Mouse (Mus musculus): ENCODE results near the gene Pard3. TPM values are rescaled to one million over a fixed set of nuclear protein-coding genes. Genes with fewer than 3 reads are reported as not detected.

The Pard3 gene
- total RNA-seq, 2 experiments from 2014 or later, result 14.4 to 21.6 TPM

DNA sequence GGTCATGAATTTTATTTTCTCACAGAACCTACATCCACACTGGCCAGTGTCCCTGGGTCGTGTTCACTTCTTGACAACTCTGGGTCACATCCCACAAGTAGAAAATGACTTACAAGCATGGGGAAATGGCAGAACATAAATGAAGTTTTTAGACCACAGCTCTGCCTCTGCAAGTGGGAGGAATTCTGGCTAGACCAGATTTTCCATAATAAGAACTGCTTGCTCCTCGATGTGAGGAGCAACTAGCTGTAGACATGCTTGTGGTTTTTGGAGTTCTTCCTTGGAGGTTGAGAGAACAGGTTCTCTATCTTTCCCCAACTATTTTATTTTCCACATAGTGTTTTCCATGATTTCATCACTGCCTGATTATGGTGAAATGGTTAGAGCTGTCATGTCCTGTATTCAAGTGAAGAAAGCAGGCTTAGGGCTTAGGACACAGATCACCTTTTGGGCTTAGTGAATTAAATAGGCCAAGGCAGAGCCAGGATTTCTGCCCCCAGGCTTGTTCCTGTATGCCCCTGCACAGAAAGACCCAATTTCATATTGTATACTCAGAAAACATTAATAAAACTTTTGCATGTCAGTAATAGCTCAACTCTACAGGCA, 284.3 kb downstream of the Pard3 start:
- DNase-seq (ENCODE audit: low spot score in 2 of 2), result peak in 1 of 2 experiments; percentile 61
- intact Hi-C loops (cut with DNase I), result loop anchor here (10.0 kb wide), 1 partner anchor 237 kb away; no protein-coding TSS in a partner anchor

- intact Hi-C loops (cut with DNase I), result no loop called here
- peak in 1 of 2 experiments; percentile 21 for DNase-seq (ENCODE audit: low spot score in 2 of 2)
These were observed 298.1 kb downstream of the Pard3 start for GRCm38 (mm10) chr8:127361796-127362195.

GRCm38 (mm10) chr8:127368347-127368746, 304.7 kb downstream of the Pard3 start:
- no peak for DNase-seq (ENCODE audit: low spot score in 2 of 2)
- intact Hi-C loops (cut with DNase I), result no loop called here

DNA sequence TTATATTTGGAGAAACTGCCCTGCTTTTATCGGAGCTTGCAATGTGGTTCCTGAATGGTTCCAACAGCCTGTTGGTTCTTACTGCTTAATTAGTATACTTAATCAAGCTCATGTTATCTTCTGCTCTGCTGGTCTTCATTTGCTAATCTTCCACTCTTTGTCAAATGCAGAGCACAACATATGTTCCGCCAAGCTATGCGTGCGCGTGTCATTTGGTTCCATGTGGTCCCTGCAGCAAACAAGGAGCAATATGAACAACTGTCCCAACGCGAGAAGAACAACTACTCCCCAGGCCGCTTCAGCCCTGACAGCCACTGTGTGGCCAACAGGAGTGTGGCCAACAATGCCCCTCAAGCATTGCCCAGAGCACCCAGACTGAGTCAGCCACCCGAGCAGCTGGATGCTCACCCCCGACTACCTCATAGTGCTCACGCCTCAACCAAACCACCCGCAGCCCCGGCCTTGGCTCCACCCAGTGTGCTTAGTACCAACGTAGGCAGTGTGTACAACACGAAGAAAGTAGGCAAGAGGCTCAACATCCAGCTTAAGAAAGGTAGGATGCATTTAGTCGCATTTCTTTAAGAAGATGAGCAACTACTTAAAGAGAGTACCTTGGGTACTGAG, 307.7 kb downstream of the Pard3 start:
- no peak for DNase-seq (ENCODE audit: low spot score in 2 of 2)
- intact Hi-C loops (cut with DNase I), result no loop called here

- DNase-seq (ENCODE audit: low spot score in 2 of 2), result no peak
- intact Hi-C loops (cut with DNase I), result no loop called here
These were observed 314.1 kb downstream of the Pard3 start for GRCm38 (mm10) chr8:127377775-127378174.

DNA sequence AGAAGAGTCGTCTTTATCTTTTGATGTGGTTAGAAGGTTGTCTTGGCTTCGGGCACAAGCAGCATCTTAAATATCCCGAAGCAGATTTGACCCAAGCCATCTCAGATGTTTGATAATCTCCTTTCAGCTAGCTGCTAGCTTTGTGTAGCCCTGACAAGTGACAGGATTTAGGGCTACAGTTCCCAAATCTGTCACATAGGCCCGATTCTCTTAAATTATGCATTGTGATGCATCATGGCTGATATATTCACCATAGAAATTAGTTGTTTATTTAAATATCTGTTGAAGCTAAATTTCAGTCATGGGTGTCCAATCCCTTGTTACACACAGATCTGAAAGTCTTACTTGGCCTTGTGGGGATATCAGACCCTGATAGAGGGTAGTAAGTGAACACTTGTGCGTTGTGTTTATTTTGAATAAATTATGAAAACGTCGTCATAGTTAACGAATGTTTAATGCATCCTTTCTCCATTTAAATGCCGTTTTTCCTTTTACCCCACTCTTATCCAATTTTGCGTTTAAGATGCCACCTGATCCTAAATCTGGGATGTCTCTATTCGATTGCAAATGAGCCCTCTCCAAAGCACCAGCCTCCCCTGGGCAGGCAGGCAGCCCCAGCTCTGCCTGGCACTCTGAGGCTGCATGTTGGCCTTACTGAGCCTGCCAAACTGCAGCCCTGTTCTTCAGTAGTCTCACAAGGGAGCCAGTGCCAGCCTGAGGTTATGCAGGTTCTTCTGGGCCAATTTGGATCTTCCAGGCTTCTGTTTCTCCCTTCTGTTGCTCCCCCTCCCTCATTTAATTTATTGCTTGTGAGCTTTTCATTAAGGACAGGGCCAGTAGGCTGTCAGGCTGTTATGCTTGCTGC, 315.5 kb downstream of the Pard3 start:
- intact Hi-C loops (cut with DNase I), result no loop called here
- peak; percentile 12 to 29 for DNase-seq (ENCODE audit: low spot score in 2 of 2)

DNA sequence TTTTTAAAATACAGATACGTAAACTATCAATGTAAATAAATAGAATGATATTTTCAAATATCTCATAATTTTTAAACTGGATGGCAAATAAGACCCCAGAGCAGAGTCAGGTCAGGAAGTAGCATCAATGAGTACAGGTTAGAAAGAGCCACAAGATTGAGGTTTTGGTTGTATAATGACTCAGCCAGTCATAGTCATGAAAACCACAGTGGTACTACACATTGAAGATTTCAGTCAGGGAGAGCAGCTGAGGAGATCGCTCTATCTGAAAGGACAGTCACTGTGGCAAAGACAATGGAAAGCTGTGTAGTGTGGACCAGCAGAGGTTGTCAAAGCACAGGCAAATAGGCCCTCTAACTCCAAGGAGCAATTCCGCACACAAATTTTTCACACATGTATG, 317.6 kb downstream of the Pard3 start:
- intact Hi-C loops (cut with DNase I), result no loop called here
- DNase-seq (ENCODE audit: low spot score in 2 of 2), result no peak

GRCm38 (mm10) chr8:127392700-127393099, 329.0 kb downstream of the Pard3 start:
- intact Hi-C loops (cut with DNase I), result no loop called here

GRCm38 (mm10) chr8:127395488-127395887, 331.8 kb downstream of the Pard3 start:
- DNase-seq (ENCODE audit: low spot score in 2 of 2), result no peak
- intact Hi-C loops (cut with DNase I), result no loop called here

More at GRCm38 (mm10) chr8:127392700-127393099, 329.0 kb downstream of the Pard3 start:
- DNase-seq (ENCODE audit: low spot score in 2 of 2), result no peak

GRCm38 (mm10) chr8:127405815-127406214, 342.1 kb downstream of the Pard3 start:
- intact Hi-C loops (cut with DNase I), result no loop called here
- DNase-seq (ENCODE audit: low spot score in 2 of 2), result no peak

GRCm38 (mm10) chr8:127410606-127411005, 346.9 kb downstream of the Pard3 start:
- intact Hi-C loops (cut with DNase I), result no loop called here
- no peak for DNase-seq (ENCODE audit: low spot score in 2 of 2)

GRCm38 (mm10) chr8:127411190-127411848, 347.6 kb downstream of the Pard3 start:
- DNase-seq (ENCODE audit: low spot score in 2 of 2), result no peak
- intact Hi-C loops (cut with DNase I), result no loop called here

DNA sequence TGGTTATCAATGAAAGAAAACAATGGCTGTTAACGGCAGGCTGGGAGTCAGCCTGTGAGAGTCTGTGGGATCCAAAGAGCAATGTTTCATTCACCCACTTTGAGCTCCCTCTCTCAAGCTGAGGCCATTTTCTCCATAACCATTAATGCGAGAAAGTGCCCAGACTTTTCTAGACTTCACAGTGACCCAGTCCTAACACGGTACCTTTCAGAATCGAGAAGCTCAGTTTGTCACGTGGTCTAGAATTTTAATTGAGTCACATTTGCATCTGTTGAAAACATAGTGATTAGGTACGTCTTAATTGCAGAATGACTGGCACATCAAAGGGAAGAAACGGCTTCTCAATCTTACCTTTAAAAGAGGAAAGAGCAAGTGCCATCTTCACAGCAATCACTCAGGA, 359.3 kb downstream of the Pard3 start:
- intact Hi-C loops (cut with DNase I), result no loop called here
- no peak for DNase-seq (ENCODE audit: low spot score in 2 of 2)

- no peak for DNase-seq (ENCODE audit: low spot score in 2 of 2)
- intact Hi-C loops (cut with DNase I), result no loop called here
These were observed 360.7 kb downstream of the Pard3 start for GRCm38 (mm10) chr8:127424211-127424916.

GRCm38 (mm10) chr8:127426857-127427256, 363.2 kb downstream of the Pard3 start:
- DNase-seq (ENCODE audit: low spot score in 2 of 2), result peak in 1 of 2 experiments; percentile 75
- intact Hi-C loops (cut with DNase I), result no loop called here

GRCm38 (mm10) chr8:127428004-127428403, 364.3 kb downstream of the Pard3 start:
- peak in 1 of 2 experiments; percentile 22 for DNase-seq (ENCODE audit: low spot score in 2 of 2)
- intact Hi-C loops (cut with DNase I), result no loop called here

GRCm38 (mm10) chr8:127431236-127431635, 367.5 kb downstream of the Pard3 start:
- intact Hi-C loops (cut with DNase I), result no loop called here
- DNase-seq (ENCODE audit: low spot score in 2 of 2), result no peak

DNA sequence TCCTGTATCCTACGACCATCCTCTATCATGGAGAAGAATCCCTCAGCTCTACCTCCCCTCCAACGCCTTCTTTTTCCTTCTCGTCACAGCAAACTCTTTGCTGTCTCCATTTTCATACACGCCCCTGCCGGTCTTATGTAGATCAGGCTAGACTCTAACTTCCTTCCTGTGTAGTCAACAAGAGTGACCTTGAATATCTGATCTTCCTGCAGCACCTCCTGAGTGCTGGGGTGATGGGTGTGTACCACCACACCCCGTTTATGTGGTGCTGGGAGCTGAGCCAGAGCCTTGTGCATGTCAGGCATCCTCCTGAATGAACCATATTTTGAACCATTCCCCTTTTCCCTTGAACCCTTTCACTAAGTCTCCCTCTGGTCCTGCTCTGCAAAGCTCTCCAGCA, 372.3 kb downstream of the Pard3 start:
- intact Hi-C loops (cut with DNase I), result loop anchor here (5.0 kb wide), 1 partner anchor 926 kb away; no protein-coding TSS in a partner anchor
- no peak for DNase-seq (ENCODE audit: low spot score in 2 of 2)

GRCm38 (mm10) chr8:127437613-127438235, 374.0 kb downstream of the Pard3 start:
- intact Hi-C loops (cut with DNase I), result loop anchor here (5.0 kb wide), 1 partner anchor 925 kb away; no protein-coding TSS in a partner anchor

More at GRCm38 (mm10) chr8:127437613-127438235, 374.0 kb downstream of the Pard3 start:
- DNase-seq (ENCODE audit: low spot score in 2 of 2), result no peak
